Mouse (Mus musculus) hindbrain, embryonic 13.5 days (tissue): ENCODE results near the gene Dnajb6. TPM values are rescaled to one million over a fixed set of nuclear protein-coding genes. Genes with fewer than 3 reads are reported as not detected.

Source experiments
- ATAC-seq: fragments of 200-750 bp; cut with Nextera tagmentation; 2 replicates; pipeline ENCODE4 v1.8.0; 2017; ENCODE audit warnings: moderate TSS enrichment; ENCODE audit not compliant: low FRiP score
- H3K27ac ChIP-seq: fragments of 300-500 bp; sonication (generic); 2 replicates; pipeline ENCODE4 v1.5.1; 2015; ENCODE audit warnings: inconsistent platforms, mild to moderate bottlenecking, moderate library complexity
- H3K27me3 ChIP-seq: fragments of 300-500 bp; sonication (generic); 2 replicates; pipeline ENCODE4 v1.6.1; 2015; ENCODE audit warnings: mild to moderate bottlenecking, inconsistent platforms
- H3K36me3 ChIP-seq: fragments of 300-500 bp; sonication (generic); 2 replicates; pipeline ENCODE4 v1.6.1; 2015; ENCODE audit warnings: mild to moderate bottlenecking, inconsistent platforms
- H3K4me1 ChIP-seq: fragments of 300-500 bp; sonication (generic); replicated peaks from 2 replicates; pipeline ENCODE4 v1.6.1; 2015; ENCODE audit warnings: inconsistent platforms
- H3K4me2 ChIP-seq: fragments of 300-500 bp; sonication (generic); 2 replicates; pipeline ENCODE4 v1.6.1; 2015; ENCODE audit warnings: inconsistent platforms, mild to moderate bottlenecking, moderate library complexity
- H3K4me3 ChIP-seq: fragments of 300-500 bp; sonication (generic); 2 replicates; pipeline ENCODE4 v1.5.1; 2015; ENCODE audit warnings: mild to moderate bottlenecking, inconsistent platforms
- H3K9ac ChIP-seq: fragments of 300-500 bp; sonication (generic); 2 replicates; pipeline ENCODE4 v1.6.1; 2015; ENCODE audit warnings: mild to moderate bottlenecking, inconsistent platforms
- H3K9me3 ChIP-seq: fragments of 300-500 bp; sonication (generic); 2 replicates; pipeline ENCODE4 v1.6.1; 2016; ENCODE audit warnings: inconsistent platforms
- WGBS: fragments of 180-500 bp; shearing (Covaris S2); methylation state at CpG from one replicate; pipeline ENCODE4 v1.1.7; 2015; 5-methylcytosine and 5-hydroxymethylcytosine counted together
- polyA plus RNA-seq: library from polyadenylated mRNA; unstranded; fragments of >200 nt; fragmentation: Nextera tagmentation; extraction: Ambion mirVana; gene quantifications from 2 replicates; pipeline ENCODE4 v1.2.1, GENCODE M21; 2015

Dnajb6 gene
- polyA plus RNA-seq, 1 experiment from 2014 or later = 323 TPM

DNA sequence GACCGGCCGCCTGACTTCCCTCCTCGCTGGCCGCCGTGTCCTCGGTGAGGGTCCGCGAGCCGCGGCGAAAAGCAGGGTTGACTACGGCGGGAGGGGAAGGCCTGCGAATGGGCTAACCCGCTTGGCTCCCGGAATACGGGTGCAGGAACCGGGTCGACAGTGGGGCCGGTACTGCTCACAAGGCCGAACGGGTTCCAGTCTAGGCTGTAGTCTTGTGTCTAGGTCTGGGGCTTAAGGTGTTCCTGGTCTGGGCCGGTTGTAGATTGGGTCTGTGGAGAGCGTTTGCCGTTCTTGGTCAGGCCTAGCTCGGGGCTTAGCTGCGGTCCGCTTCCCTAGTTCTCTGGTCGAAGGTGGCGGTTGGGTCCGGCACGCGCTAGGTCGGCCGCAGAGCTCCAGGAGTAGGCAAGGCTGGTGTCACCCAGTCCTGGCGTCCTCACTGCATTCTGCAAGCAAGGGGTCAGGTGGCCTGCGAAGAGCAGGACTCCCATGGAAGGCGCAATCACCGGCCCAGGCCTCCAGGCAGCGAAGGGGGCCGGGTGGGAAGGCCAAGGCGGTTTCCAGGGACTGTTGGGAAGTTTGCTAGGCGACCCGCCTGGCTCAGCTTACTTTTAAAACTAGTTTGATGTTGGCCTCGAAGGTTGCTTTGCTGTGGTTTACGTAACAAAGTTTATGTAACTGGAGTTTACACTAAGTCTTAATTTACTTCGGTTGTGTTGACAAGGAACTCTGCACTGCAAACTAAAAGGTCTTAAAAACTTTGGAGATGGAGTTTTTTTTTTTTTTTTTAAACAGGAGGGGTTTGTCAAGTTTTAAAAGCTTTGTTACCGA lies 799 bp downstream of the Dnajb6 start:
- peaks cover 43% of the 10 kb centered on the region for H3K4me1 ChIP-seq
- H3K27ac ChIP-seq = peak overlapping the region; percentile 96
- H3K9me3 ChIP-seq = no peaks in the 10 kb centered on the region
- H3K27me3 ChIP-seq = no peaks in the 10 kb centered on the region
- peak overlapping the region; percentile 99 for H3K4me3 ChIP-seq
- no peaks in the 10 kb centered on the region for H3K36me3 ChIP-seq
- 2% methylated on average over 48 of the region's 48 CpGs for WGBS
- peak overlapping the region; percentile 98 for H3K9ac ChIP-seq
- peak; percentile 73 for ATAC-seq
- peak overlapping the region; percentile 90 for H3K4me2 ChIP-seq

DNA sequence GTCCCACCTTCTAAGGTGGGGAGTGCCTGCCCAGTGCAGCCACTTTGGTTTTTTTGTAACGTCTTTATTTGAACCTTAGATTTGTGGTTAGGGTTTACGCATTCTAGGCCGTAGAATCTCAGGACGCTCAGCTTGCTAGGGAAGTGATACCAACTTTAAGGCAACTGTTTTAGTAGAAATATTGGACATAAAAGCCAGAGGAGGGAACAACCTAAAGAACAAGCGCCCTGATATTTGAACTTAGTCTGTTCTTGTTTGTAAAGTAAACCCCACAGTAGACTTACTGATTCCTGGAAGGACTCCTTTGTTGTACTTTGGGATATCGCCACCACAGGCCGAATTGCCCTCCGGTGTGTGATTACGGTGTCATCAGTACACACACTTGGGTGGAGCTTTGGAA lies 1.5 kb downstream of the Dnajb6 start:
- Histone ChIP-seq H3K27ac (no peak overlapping the region), H3K9ac (peak overlapping the region; percentile 98), H3K4me2 (peak overlapping the region; percentile 90), H3K27me3 (no peaks in the 10 kb centered on the region), H3K36me3 (peaks cover 1% of the 10 kb centered on the region; the same call in 1 of the 2 replicates), H3K4me3 (peak overlapping the region; percentile 99), H3K9me3 (no peaks in the 10 kb centered on the region), H3K4me1 (peaks cover 43% of the 10 kb centered on the region)
- ATAC-seq = no peak
- WGBS = 66% methylated on average over 9 of the region's 9 CpGs

DNA sequence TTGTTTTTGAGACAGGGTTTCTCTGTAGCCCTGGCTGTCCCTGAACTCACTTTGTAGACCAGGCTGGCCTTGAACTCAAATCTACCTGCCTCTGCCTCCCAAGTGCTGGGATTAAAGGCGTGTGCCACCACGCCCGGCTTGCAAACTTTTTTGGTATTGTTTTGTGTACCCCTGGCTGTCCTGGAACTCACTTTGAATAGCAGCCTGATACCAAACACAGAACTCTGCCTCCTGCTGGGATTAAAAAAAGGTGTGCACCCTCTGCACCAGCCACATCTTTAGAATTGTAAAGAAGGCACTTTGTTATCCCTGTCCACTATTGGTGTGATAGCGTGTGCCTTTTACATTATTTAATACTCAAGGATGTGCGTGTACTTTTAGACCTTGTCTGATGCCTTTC lies 2.0 kb downstream of the Dnajb6 start:
- no peak for ATAC-seq
- H3K36me3 ChIP-seq = peaks cover 5% of the 10 kb centered on the region; the same call in 1 of the 2 replicates
- no peak overlapping the region for H3K27ac ChIP-seq
- H3K9ac ChIP-seq = peak overlapping the region; percentile 98; the same call in 1 of the 2 replicates
- peak overlapping the region; percentile 90 for H3K4me2 ChIP-seq
- no peaks in the 10 kb centered on the region for H3K9me3 ChIP-seq
- H3K27me3 ChIP-seq = no peaks in the 10 kb centered on the region
- WGBS = 90% methylated on average over 5 of the region's 5 CpGs
- H3K4me1 ChIP-seq = peaks cover 43% of the 10 kb centered on the region
- peak overlapping the region; percentile 99 for H3K4me3 ChIP-seq

DNA sequence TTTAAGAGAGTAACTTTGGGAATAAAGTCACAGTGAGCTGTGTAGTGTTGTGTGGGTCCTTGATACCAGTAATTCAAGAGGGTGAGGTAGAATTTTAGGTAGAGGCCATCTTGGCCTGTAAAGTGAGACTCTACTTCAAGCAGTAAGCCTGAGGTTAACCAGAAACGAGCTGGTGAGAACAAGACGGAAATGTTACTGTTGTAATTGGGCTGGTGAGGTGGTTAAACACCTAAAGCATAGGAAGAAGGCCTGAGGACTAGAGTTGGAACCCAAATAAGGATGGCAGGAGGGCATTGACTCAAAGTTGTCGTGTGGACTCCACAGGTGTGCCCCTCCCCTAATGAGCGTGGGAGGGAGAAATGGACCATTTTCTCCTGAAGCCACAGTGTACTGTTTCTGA lies 2.6 kb downstream of the Dnajb6 start:
- no peaks in the 10 kb centered on the region for H3K9me3 ChIP-seq
- no peak for ATAC-seq
- no peak overlapping the region for H3K27ac ChIP-seq
- no peak overlapping the region for H3K4me2 ChIP-seq
- peaks cover 7% of the 10 kb centered on the region; the same call in 1 of the 2 replicates for H3K36me3 ChIP-seq
- peaks cover 43% of the 10 kb centered on the region for H3K4me1 ChIP-seq
- H3K9ac ChIP-seq = no peak overlapping the region
- no peak overlapping the region for H3K4me3 ChIP-seq
- WGBS = 87% methylated on average over 4 of the region's 4 CpGs
- no peaks in the 10 kb centered on the region for H3K27me3 ChIP-seq

DNA sequence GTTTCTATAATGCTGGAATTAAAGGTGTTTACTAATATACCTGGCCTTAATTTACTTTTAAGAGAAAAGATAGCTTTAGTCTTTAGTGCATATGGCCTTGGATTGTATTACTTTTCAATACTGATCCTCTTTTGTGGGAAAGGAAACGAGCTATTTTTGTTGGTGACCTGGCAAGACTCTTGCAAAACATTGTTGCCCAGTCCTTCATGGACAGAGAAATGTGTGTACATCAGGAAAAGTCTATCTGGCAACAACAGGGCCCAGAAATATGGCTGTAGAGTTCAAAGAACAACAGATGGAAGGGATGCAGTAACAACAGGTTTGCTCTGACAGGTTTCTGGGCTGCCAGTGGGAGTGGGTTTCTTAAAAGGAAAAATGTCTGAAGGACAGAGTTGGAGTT lies 5.2 kb downstream of the Dnajb6 start:
- Histone ChIP-seq H3K27me3 (no peaks in the 10 kb centered on the region), H3K9me3 (no peaks in the 10 kb centered on the region), H3K9ac (no peak overlapping the region), H3K4me2 (no peak overlapping the region), H3K27ac (no peak overlapping the region), H3K4me1 (peaks cover 36% of the 10 kb centered on the region), H3K4me3 (no peak overlapping the region), H3K36me3 (peaks cover 7% of the 10 kb centered on the region; the same call in 1 of the 2 replicates)
- no peak for ATAC-seq
- WGBS = 92% methylated on average over 1 of the region's 1 CpGs

DNA sequence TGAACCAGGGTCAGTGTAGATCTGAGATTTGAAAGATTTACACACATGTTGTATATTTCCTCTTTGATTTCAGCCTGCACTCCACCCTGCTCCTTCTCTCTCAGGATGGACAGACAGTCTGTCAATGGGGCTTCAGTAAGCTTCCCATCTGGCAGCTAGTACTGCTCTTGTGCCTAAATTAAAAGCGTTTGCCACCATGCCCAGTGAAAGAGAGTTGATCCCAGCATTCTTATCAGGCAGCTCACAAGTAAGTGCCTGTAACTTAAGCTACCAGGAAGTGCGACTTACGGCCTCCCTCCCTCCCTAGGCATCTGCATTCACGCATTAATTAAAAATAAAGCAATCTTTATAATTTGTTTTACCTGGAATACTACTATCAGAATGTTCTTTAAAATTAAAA lies 5.6 kb downstream of the Dnajb6 start:
- Histone ChIP-seq H3K4me1 (peaks cover 36% of the 10 kb centered on the region), H3K9ac (no peak overlapping the region), H3K4me2 (no peak overlapping the region), H3K27ac (no peak overlapping the region), H3K27me3 (no peaks in the 10 kb centered on the region), H3K4me3 (no peak overlapping the region), H3K9me3 (no peaks in the 10 kb centered on the region), H3K36me3 (peaks cover 7% of the 10 kb centered on the region; the same call in 1 of the 2 replicates)
- 85% methylated on average over 4 of the region's 4 CpGs for WGBS
- ATAC-seq = no peak

DNA sequence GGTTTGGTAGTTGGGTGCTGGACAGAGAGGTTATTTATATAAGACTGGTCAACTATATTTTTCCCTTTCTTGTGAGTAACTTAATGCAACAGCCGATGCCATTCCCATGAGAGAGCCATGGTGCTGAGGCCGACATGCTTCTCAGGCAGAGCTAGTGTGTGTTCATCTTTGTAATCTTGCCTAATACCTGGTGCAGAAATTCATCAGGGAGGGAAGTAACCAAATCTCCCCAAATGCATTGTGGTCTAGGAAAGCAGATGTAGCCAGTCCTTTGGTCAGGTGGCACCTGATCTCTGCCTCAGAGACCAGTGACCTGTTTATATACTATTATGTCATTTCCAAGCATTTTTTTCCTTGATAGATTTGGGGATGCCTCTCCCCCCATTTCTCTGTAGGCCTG lies 12.2 kb downstream of the Dnajb6 start:
- H3K27ac ChIP-seq = no peak overlapping the region
- no peak overlapping the region for H3K9ac ChIP-seq
- H3K4me3 ChIP-seq = no peak overlapping the region
- peaks cover 30% of the 10 kb centered on the region for H3K36me3 ChIP-seq
- no peaks in the 10 kb centered on the region for H3K4me1 ChIP-seq
- 95% methylated on average over 2 of the region's 2 CpGs for WGBS
- H3K9me3 ChIP-seq = no peaks in the 10 kb centered on the region
- H3K27me3 ChIP-seq = no peaks in the 10 kb centered on the region
- no peak for ATAC-seq
- no peak overlapping the region for H3K4me2 ChIP-seq

DNA sequence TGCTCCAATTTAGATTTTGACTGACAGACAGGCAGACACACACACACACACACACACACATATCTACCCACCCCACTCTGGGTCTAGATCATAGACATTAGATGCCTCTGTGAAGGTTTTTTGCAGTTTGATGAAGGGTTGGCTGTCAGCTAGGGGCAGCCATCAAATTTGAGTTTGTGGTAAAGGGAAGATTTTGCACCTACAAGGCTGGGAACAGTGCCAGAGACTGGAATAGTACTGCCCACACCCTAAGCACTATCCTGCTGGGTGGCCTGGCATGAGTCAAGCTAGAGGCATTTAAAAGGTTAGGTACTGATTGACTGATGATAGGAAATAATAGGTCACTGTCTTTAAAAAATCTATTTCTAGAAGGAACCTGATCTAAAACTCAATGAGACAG lies 15.8 kb downstream of the Dnajb6 start:
- Histone ChIP-seq H3K4me1 (no peaks in the 10 kb centered on the region), H3K4me3 (no peak overlapping the region), H3K36me3 (peaks cover 65% of the 10 kb centered on the region), H3K9ac (no peak overlapping the region), H3K4me2 (no peak overlapping the region), H3K27me3 (no peaks in the 10 kb centered on the region), H3K27ac (no peak overlapping the region), H3K9me3 (no peaks in the 10 kb centered on the region)
- ATAC-seq = no peak

DNA sequence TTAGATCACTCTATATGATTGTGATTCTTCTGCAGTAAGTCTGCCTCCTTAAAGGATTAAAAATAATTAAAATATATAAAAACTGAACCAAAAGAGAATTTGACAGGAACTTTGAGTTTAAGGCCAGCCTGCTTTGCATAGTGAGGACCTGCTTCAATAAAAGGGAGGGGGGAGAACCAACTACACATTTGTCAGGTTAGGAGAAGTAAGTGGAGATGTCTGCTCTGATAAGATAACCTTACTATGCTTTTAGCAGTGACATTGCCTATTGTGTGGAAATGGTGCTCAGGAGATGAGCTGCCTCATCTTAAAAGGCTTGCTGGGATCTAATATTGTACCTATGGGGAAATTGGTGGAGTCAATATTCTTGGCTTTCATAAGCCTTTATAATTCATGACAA lies 17.4 kb downstream of the Dnajb6 start:
- Histone ChIP-seq H3K9ac (no peak overlapping the region), H3K9me3 (no peaks in the 10 kb centered on the region), H3K27ac (no peak overlapping the region), H3K4me3 (no peak overlapping the region), H3K36me3 (peaks cover 79% of the 10 kb centered on the region), H3K4me2 (no peak overlapping the region), H3K4me1 (no peaks in the 10 kb centered on the region), H3K27me3 (no peaks in the 10 kb centered on the region)
- no peak for ATAC-seq

DNA sequence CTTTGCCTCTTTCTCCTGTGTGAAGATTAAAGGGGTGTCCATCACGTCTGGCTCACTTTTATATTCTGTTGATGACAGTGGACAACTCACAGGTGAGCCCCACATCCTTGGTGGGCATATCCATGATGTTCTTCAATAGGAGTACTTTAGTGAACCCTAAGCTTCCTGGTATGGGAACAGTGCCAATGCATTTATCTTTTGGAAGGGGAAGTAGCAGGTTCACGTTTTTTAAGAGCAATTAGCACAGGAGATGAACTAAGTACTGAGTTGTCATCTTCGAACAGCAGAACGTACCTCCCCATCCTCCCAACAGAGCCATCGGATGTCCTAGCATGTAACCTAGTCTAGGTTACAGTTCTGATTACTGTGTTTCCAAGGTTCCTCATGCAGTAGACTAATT lies 23.8 kb downstream of the Dnajb6 start:
- no peak overlapping the region for H3K9ac ChIP-seq
- H3K36me3 ChIP-seq = peaks cover 57% of the 10 kb centered on the region
- H3K4me3 ChIP-seq = no peak overlapping the region
- H3K27me3 ChIP-seq = no peaks in the 10 kb centered on the region
- ATAC-seq = no peak
- WGBS = 86% methylated on average over 5 of the region's 5 CpGs
- no peak overlapping the region for H3K27ac ChIP-seq
- no peaks in the 10 kb centered on the region for H3K9me3 ChIP-seq
- H3K4me1 ChIP-seq = no peaks in the 10 kb centered on the region
- no peak overlapping the region for H3K4me2 ChIP-seq

DNA sequence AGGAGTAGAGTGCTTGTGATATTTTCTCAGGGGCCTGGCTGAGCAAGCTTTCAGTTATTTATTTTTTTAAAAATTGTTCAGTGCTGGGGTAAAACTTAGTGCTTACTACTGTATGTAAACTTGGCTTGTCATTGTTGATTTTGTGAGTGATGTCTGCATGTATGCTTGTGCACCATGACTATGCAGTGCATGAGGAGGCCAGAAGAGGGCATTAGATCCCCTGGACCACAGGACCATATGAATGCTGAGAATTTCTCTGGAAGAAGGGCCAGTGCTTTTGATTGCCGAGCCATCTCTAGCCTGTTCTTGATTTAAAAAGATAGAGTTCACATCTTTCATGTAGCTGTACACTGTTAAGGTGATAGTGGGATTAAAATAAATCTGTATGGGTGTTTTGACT lies 35.4 kb downstream of the Dnajb6 start:
- Histone ChIP-seq H3K36me3 (peaks cover 48% of the 10 kb centered on the region), H3K9ac (no peak overlapping the region), H3K4me3 (no peak overlapping the region), H3K4me1 (0 out of 2 replicates have a peak, but pooled peaks cover 3% of the 10 kb centered on the region), H3K27ac (no peak overlapping the region), H3K27me3 (no peaks in the 10 kb centered on the region), H3K9me3 (no peaks in the 10 kb centered on the region), H3K4me2 (no peak overlapping the region)
- no peak for ATAC-seq
- WGBS = 80% methylated on average over 1 of the region's 1 CpGs

DNA sequence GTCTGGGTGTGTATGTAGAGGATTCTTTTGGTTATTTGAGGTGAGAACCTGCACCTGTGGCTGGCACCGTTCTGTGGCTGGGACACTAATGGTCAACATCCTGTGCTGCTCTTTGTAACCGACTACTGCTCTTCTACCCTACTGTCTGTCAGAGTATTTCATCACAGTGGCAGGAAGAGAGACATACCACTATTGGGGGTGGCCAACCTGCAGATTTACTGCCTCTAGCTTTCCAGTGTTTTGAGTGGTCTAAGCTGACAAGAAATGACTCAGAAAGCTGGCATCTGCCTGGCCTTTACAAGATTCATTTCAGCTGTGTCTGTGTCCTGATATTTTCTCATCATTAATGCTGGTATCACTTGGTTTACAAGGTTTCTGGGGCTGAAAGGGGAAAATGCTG lies 36.5 kb downstream of the Dnajb6 start:
- no peak for ATAC-seq
- Histone ChIP-seq H3K27ac (no peak overlapping the region), H3K4me1 (0 out of 2 replicates have a peak, but pooled peaks cover 3% of the 10 kb centered on the region), H3K9me3 (no peaks in the 10 kb centered on the region), H3K4me3 (no peak overlapping the region), H3K36me3 (peaks cover 48% of the 10 kb centered on the region), H3K27me3 (no peaks in the 10 kb centered on the region), H3K4me2 (no peak overlapping the region), H3K9ac (no peak overlapping the region)
- WGBS = 91% methylated on average over 2 of the region's 2 CpGs
